Mouse (Mus musculus): ENCODE results near the gene Phldb3. TPM values are rescaled to one million over a fixed set of nuclear protein-coding genes. Genes with fewer than 3 reads are reported as not detected.

Gene Phldb3
- total RNA-seq, 2 experiments from 2014 or later: 0.22 to 0.48 TPM

DNA sequence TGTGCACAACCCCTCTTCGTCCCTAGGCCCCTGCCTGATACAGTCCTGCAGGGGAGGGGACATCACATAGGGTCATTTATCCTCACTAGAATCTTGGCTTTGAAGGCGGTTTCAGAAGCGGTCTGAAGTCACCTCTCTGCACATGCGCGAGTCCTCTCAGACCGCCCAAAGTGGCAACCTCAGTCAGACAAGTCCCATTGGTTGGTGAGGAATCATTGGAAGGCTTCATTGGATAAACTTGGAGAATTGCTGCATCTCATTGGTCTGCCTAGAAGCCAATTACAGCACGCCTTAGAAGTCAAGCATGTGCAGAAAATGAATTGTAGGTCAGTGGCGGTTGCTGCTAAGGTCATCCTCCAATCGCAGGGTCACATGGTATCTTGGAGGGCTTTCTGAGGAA lies 66.0 kb downstream of the Phldb3 start, which contains the start of gene Tex101:
Tex101 (minus strand) TSS at position 101 of the 400 bp plus-strand sequence.
- no peak for DNase-seq (ENCODE audit: low spot score in 2 of 2)
- intact Hi-C loops (cut with DNase I): no loop called here

Other genes with a start within 250 kb of the Phldb3 start
- gene Kcnn4, start 240.5 kb upstream of the Phldb3 start, total RNA-seq (2021): under 1 TPM; 0.42 to 0.77 TPM
- gene Smg9, start 211.1 kb upstream of the Phldb3 start, total RNA-seq (2021): 10 to 100 TPM; 39.6 to 51.1 TPM
- gene Irgc1, start 158.5 kb upstream of the Phldb3 start, total RNA-seq (2021): under 1 TPM; 0.42 to 0.72 TPM
- gene Plaur, start 148.3 kb upstream of the Phldb3 start, total RNA-seq (2021): 1 to 10 TPM in 1 of 2 experiments, under 1 TPM in 1; 0.91 to 1.7 TPM
- 100 to 1,000 TPM; 235 to 307 TPM for gene Cadm4, start 128.7 kb upstream of the Phldb3 start, total RNA-seq (2021)
- gene Zfp428, start 103.8 kb upstream of the Phldb3 start, total RNA-seq (2021): 10 to 100 TPM; 47.9 to 49.4 TPM
- not detected for gene AC161166.1, start 98.3 kb upstream of the Phldb3 start, total RNA-seq (2021)
- gene Irgq, start 80.1 kb upstream of the Phldb3 start, total RNA-seq (2021): 10 to 100 TPM; 80.8 to 89.2 TPM
- not detected for gene Pinlyp, start 64.6 kb upstream of the Phldb3 start, total RNA-seq (2021)
- 10 to 100 TPM; 29.8 to 41.4 TPM for gene Xrcc1, start 64.5 kb upstream of the Phldb3 start, total RNA-seq (2021)
- gene Ethe1, start 23.2 kb upstream of the Phldb3 start, total RNA-seq (2021): 10 to 100 TPM; 11.8 to 14.3 TPM
- 1 to 10 TPM; 6.6 to 6.8 TPM for gene Zfp575, start 23.1 kb upstream of the Phldb3 start, total RNA-seq (2021)
- gene Lypd3, start 25.8 kb downstream of the Phldb3 start, total RNA-seq (2021): 1 to 10 TPM in 1 of 2 experiments, under 1 TPM in 1; 0.32 to 1.3 TPM
- gene Tex101, start 65.9 kb downstream of the Phldb3 start, total RNA-seq (2021): not detected
- gene BC049730, start 98.5 kb downstream of the Phldb3 start, total RNA-seq (2021): not detected
- not detected for gene Gm4763, start 116.1 kb downstream of the Phldb3 start, total RNA-seq (2021)
- not detected for gene Cd177, start 149.5 kb downstream of the Phldb3 start, total RNA-seq (2021)
- gene Ceacam10, start 166.4 kb downstream of the Phldb3 start, total RNA-seq (2021): not detected